Mouse (Mus musculus): ENCODE measurements at regions not wholly inside any gene's neighbourhood (a gene's known extent, or its start where the extent isn't known, plus 50 kb on each side); places are given as distances from the start of the nearest gene placed in this dataset.

- no peak for DNase-seq
These were observed 156.0 kb downstream of the Gm10260 start for GRCm38 (mm10) chr13:97604451-97604850.

- DNase-seq, result no peak
These were observed 159.2 kb downstream of the Gm10260 start for GRCm38 (mm10) chr13:97601135-97601730.

GRCm38 (mm10) chr13:97600136-97600535 is 160.3 kb downstream of the Gm10260 start:
- no peak for DNase-seq

GRCm38 (mm10) chr13:97598507-97599431 is 161.7 kb downstream of the Gm10260 start:
- DNase-seq, result peak; percentile 42

- DNase-seq, result no peak
These were observed 165.6 kb downstream of the Gm10260 start for GRCm38 (mm10) chr13:97594851-97595250.

GRCm38 (mm10) chr13:97589626-97590025 is 170.8 kb downstream of the Gm10260 start:
- no peak for DNase-seq

GRCm38 (mm10) chr13:97588085-97588484 is 172.3 kb downstream of the Gm10260 start:
- no peak for DNase-seq

- DNase-seq, result no peak
These were observed 173.3 kb downstream of the Gm10260 start for GRCm38 (mm10) chr13:97587088-97587487.

GRCm38 (mm10) chr13:97584045-97584444 is 176.4 kb downstream of the Gm10260 start:
- DNase-seq, result no peak

- DNase-seq, result no peak
These were observed 179.1 kb downstream of the Gm10260 start for GRCm38 (mm10) chr13:97581380-97581779.

GRCm38 (mm10) chr13:97580241-97580874 is 180.1 kb downstream of the Gm10260 start:
- DNase-seq, result peak; percentile 27

- no peak for DNase-seq
These were observed 181.8 kb downstream of the Gm10260 start for GRCm38 (mm10) chr13:97578595-97578994.

- DNase-seq, result peak; percentile 46
These were observed 183.2 kb downstream of the Gm10260 start for GRCm38 (mm10) chr13:97577081-97577785.

- DNase-seq, result peak; percentile 17
These were observed 186.8 kb downstream of the Gm10260 start for GRCm38 (mm10) chr13:97573601-97574000.

- no peak for DNase-seq
These were observed 188.1 kb downstream of the Gm10260 start for GRCm38 (mm10) chr13:97572352-97572751.

GRCm38 (mm10) chr13:97570009-97570408 is 190.4 kb downstream of the Gm10260 start:
- no peak for DNase-seq

GRCm38 (mm10) chr13:97567632-97568031 is 192.8 kb downstream of the Gm10260 start:
- no peak for DNase-seq

GRCm38 (mm10) chr13:97566071-97566470 is 194.4 kb downstream of the Gm10260 start:
- DNase-seq, result no peak

- DNase-seq, result no peak
These were observed 198.2 kb downstream of the Gm10260 start for GRCm38 (mm10) chr13:97562241-97562640.

GRCm38 (mm10) chr13:97560789-97561188 is 199.6 kb downstream of the Gm10260 start:
- DNase-seq, result no peak

GRCm38 (mm10) chr13:97559611-97560385 is 200.6 kb downstream of the Gm10260 start:
- DNase-seq, result no peak

GRCm38 (mm10) chr13:97558884-97559283 is 201.5 kb downstream of the Gm10260 start:
- DNase-seq, result no peak

Measured in embryo, embryonic 11 days (tissue).